Mouse (Mus musculus): Measurements from ENCODE around the gene Elk3. TPM values are rescaled to one million over a fixed set of nuclear protein-coding genes. Genes with fewer than 3 reads are reported as not detected.

Gene Elk3
- polyA plus RNA-seq, 1 experiment from 2014 or later = 8.1 TPM

GRCm38 (mm10) chr10:93327187-93327586, 16.3 kb upstream of the Elk3 start:
- Histone ChIP-seq H3K36me3 (no peaks in the 10 kb centered on the region), H3K4me1 (replicated peaks) (no peaks in the 10 kb centered on the region), H3K27ac (replicated peaks) (no peak overlapping the region), H3K4me3 (no peak overlapping the region), H3K4me2 (no peak overlapping the region), H3K27me3 (no peaks in the 10 kb centered on the region), H3K9me3 (no peaks in the 10 kb centered on the region), H3K9ac (no peak overlapping the region)
- 91% methylated on average over 6 of the region's 6 CpGs for WGBS
- no peak for ATAC-seq (ENCODE audit: low FRiP score, low read depth)

- no peak for ATAC-seq (ENCODE audit: low FRiP score, low read depth)
- H3K4me1 ChIP-seq (replicated peaks) = no peaks in the 10 kb centered on the region
- H3K36me3 ChIP-seq = no peaks in the 10 kb centered on the region
- H3K27me3 ChIP-seq = no peaks in the 10 kb centered on the region
- H3K27ac ChIP-seq (replicated peaks) = no peak overlapping the region
- H3K9me3 ChIP-seq = no peaks in the 10 kb centered on the region
- WGBS = 85% methylated on average over 8 of the region's 8 CpGs
- H3K9ac ChIP-seq = no peak overlapping the region
- H3K4me3 ChIP-seq = no peak overlapping the region
- H3K4me2 ChIP-seq = no peak overlapping the region
Observed at GRCm38 (mm10) chr10:93326741-93327100, 15.8 kb upstream of the Elk3 start.

- Histone ChIP-seq H3K9me3 (no peaks in the 10 kb centered on the region), H3K4me3 (no peak overlapping the region), H3K4me2 (no peak overlapping the region), H3K4me1 (replicated peaks) (no peaks in the 10 kb centered on the region), H3K27ac (replicated peaks) (no peak overlapping the region), H3K36me3 (no peaks in the 10 kb centered on the region), H3K9ac (no peak overlapping the region), H3K27me3 (no peaks in the 10 kb centered on the region)
- no peak for ATAC-seq (ENCODE audit: low FRiP score, low read depth)
- 78% methylated on average over 12 of the region's 12 CpGs for WGBS
Observed at GRCm38 (mm10) chr10:93325804-93326740, 15.1 kb upstream of the Elk3 start.

- Histone ChIP-seq H3K4me2 (no peak overlapping the region), H3K27ac (replicated peaks) (no peak overlapping the region), H3K9ac (no peak overlapping the region), H3K4me1 (replicated peaks) (no peaks in the 10 kb centered on the region), H3K36me3 (no peaks in the 10 kb centered on the region), H3K27me3 (no peaks in the 10 kb centered on the region), H3K9me3 (no peaks in the 10 kb centered on the region), H3K4me3 (no peak overlapping the region)
- ATAC-seq (ENCODE audit: low FRiP score, low read depth) = no peak
- WGBS = 83% methylated on average over 3 of the region's 3 CpGs
Observed at GRCm38 (mm10) chr10:93325369-93325768, 14.4 kb upstream of the Elk3 start.

- Histone ChIP-seq H3K4me2 (no peak overlapping the region), H3K27ac (replicated peaks) (no peak overlapping the region), H3K9me3 (no peaks in the 10 kb centered on the region), H3K9ac (no peak overlapping the region), H3K4me1 (replicated peaks) (no peaks in the 10 kb centered on the region), H3K27me3 (no peaks in the 10 kb centered on the region), H3K4me3 (no peak overlapping the region), H3K36me3 (no peaks in the 10 kb centered on the region)
- 92% methylated on average over 2 of the region's 2 CpGs for WGBS
- no peak for ATAC-seq (ENCODE audit: low FRiP score, low read depth)
Observed at GRCm38 (mm10) chr10:93324438-93324837, 13.5 kb upstream of the Elk3 start.

GRCm38 (mm10) chr10:93323659-93324058, 12.7 kb upstream of the Elk3 start:
- H3K4me3 ChIP-seq = no peak overlapping the region
- no peaks in the 10 kb centered on the region for H3K27me3 ChIP-seq
- no peak for ATAC-seq (ENCODE audit: low FRiP score, low read depth)
- H3K9ac ChIP-seq = no peak overlapping the region
- no peak overlapping the region for H3K4me2 ChIP-seq
- H3K36me3 ChIP-seq = no peaks in the 10 kb centered on the region
- no peaks in the 10 kb centered on the region for H3K4me1 ChIP-seq (replicated peaks)
- 90% methylated on average over 2 of the region's 2 CpGs for WGBS
- no peaks in the 10 kb centered on the region for H3K9me3 ChIP-seq
- H3K27ac ChIP-seq (replicated peaks) = no peak overlapping the region

- no peak overlapping the region for H3K27ac ChIP-seq (replicated peaks)
- no peak overlapping the region for H3K9ac ChIP-seq
- H3K4me3 ChIP-seq = no peak overlapping the region
- H3K36me3 ChIP-seq = no peaks in the 10 kb centered on the region
- H3K4me2 ChIP-seq = no peak overlapping the region
- H3K27me3 ChIP-seq = no peaks in the 10 kb centered on the region
- ATAC-seq (ENCODE audit: low FRiP score, low read depth) = no peak
- no peaks in the 10 kb centered on the region for H3K4me1 ChIP-seq (replicated peaks)
- no peaks in the 10 kb centered on the region for H3K9me3 ChIP-seq
Observed at GRCm38 (mm10) chr10:93321763-93322162, 10.8 kb upstream of the Elk3 start.

- H3K36me3 ChIP-seq = no peaks in the 10 kb centered on the region
- peaks cover 5% of the 10 kb centered on the region; the same call in 1 of the 2 replicates for H3K9me3 ChIP-seq
- H3K4me2 ChIP-seq = no peak overlapping the region
- no peaks in the 10 kb centered on the region for H3K27me3 ChIP-seq
- no peak overlapping the region for H3K4me3 ChIP-seq
- H3K4me1 ChIP-seq (replicated peaks) = no peaks in the 10 kb centered on the region
- no peak overlapping the region for H3K9ac ChIP-seq
- H3K27ac ChIP-seq (replicated peaks) = no peak overlapping the region
- no peak for ATAC-seq (ENCODE audit: low FRiP score, low read depth)
- 76% methylated on average over 4 of the region's 4 CpGs for WGBS
Observed at GRCm38 (mm10) chr10:93320148-93320547, 9.2 kb upstream of the Elk3 start.

GRCm38 (mm10) chr10:93319526-93320063, 8.7 kb upstream of the Elk3 start:
- Histone ChIP-seq H3K4me2 (no peak overlapping the region), H3K4me1 (replicated peaks) (no peaks in the 10 kb centered on the region), H3K9me3 (peaks cover 5% of the 10 kb centered on the region; the same call in 1 of the 2 replicates), H3K4me3 (no peak overlapping the region), H3K27me3 (no peaks in the 10 kb centered on the region), H3K9ac (no peak overlapping the region), H3K27ac (replicated peaks) (no peak overlapping the region), H3K36me3 (no peaks in the 10 kb centered on the region)
- WGBS = 78% methylated on average over 7 of the region's 7 CpGs
- no peak for ATAC-seq (ENCODE audit: low FRiP score, low read depth)

GRCm38 (mm10) chr10:93316909-93317308, 6.0 kb upstream of the Elk3 start:
- WGBS = 74% methylated on average over 6 of the region's 6 CpGs
- ATAC-seq (ENCODE audit: low FRiP score, low read depth) = no peak

GRCm38 (mm10) chr10:93311576-93311975, 641 bp upstream of the Elk3 start:
- Histone ChIP-seq H3K4me3 (peak overlapping the region; percentile 48), H3K36me3 (no peaks in the 10 kb centered on the region), H3K27ac (replicated peaks) (0 out of 2 replicates have a peak overlapping the region, but pooled peaks have one; percentile 27), H3K4me1 (replicated peaks) (peaks cover 22% of the 10 kb centered on the region), H3K4me2 (peak overlapping the region; percentile 98), H3K27me3 (no peaks in the 10 kb centered on the region), H3K9me3 (peaks cover 5% of the 10 kb centered on the region; the same call in 1 of the 2 replicates), H3K9ac (no peak overlapping the region)
- WGBS = 10% methylated on average over 4 of the region's 4 CpGs
- no peak for ATAC-seq (ENCODE audit: low FRiP score, low read depth)

More at GRCm38 (mm10) chr10:93316909-93317308, 6.0 kb upstream of the Elk3 start:
- no peaks in the 10 kb centered on the region for H3K4me1 ChIP-seq (replicated peaks)
- H3K9me3 ChIP-seq = peaks cover 5% of the 10 kb centered on the region; the same call in 1 of the 2 replicates
- no peak overlapping the region for H3K27ac ChIP-seq (replicated peaks)
- no peaks in the 10 kb centered on the region for H3K36me3 ChIP-seq
- no peak overlapping the region for H3K4me2 ChIP-seq
- H3K27me3 ChIP-seq = no peaks in the 10 kb centered on the region
- H3K9ac ChIP-seq = no peak overlapping the region
- no peak overlapping the region for H3K4me3 ChIP-seq

- Histone ChIP-seq H3K9ac (peak overlapping the region; percentile 48), H3K36me3 (no peaks in the 10 kb centered on the region), H3K27ac (replicated peaks) (peak overlapping the region; percentile 61), H3K9me3 (no peaks in the 10 kb centered on the region), H3K4me3 (peak overlapping the region; percentile 48), H3K4me1 (replicated peaks) (peaks cover 22% of the 10 kb centered on the region), H3K4me2 (peak overlapping the region; percentile 98), H3K27me3 (no peaks in the 10 kb centered on the region)
- WGBS = under 1% methylated on average over 43 of the region's 43 CpGs
- ATAC-seq (ENCODE audit: low FRiP score, low read depth) = peak; percentile 49; the same call in 1 of the 2 replicates
Observed at GRCm38 (mm10) chr10:93309934-93310621, 857 bp downstream of the Elk3 start.
